Mouse (Mus musculus): ENCODE data around the gene Pde1c.

GRCm38 (mm10) chr6:56447917-56448316, 121.0 kb downstream of the Pde1c start:
- TF ChIP-seq GATA1 (IDR thresholded peaks at IDR 0.05; ENCODE audit: low read length), result no peak
- TF ChIP-seq TAL1 (IDR thresholded peaks at IDR 0.05; ENCODE audit: low read length), result no peak
